Mouse (Mus musculus): ENCODE data around the gene Pitpnc1.

- TF ChIP-seq MAX (IDR thresholded peaks at IDR 0.05; ENCODE audit: low read length) (no peak), E2F4 (IDR thresholded peaks at IDR 0.05; ENCODE audit: insufficient replicate concordance, low read depth, low read length) (no peak), CTCF (conservative IDR thresholded peaks at IDR 0.05 in 1 of 2, IDR thresholded peaks at IDR 0.05 in 1 of 2; ENCODE audit: low read depth in 2 of 2, low read length in 2 of 2) (no peak), NELFE (IDR thresholded peaks at IDR 0.05; ENCODE audit: low read depth, low read length) (no peak), JUND (conservative IDR thresholded peaks at IDR 0.05; ENCODE audit: low read depth, low read length) (no peak), USF1 (IDR thresholded peaks at IDR 0.05; ENCODE audit: low read depth, low read length) (no peak), EP300 (IDR thresholded peaks at IDR 0.05; ENCODE audit: low read length) (no peak), TBP (conservative IDR thresholded peaks at IDR 0.05; ENCODE audit: low read depth, low read length) (no peak), POLR2A (IDR thresholded peaks at IDR 0.05; ENCODE audit: low read depth, low read length) (no peak), ETS1 (conservative IDR thresholded peaks at IDR 0.05; ENCODE audit: low read depth, low read length) (no peak), CHD2 (IDR thresholded peaks at IDR 0.05; ENCODE audit: low read length) (no peak), ZMIZ1 (IDR thresholded peaks at IDR 0.05; ENCODE audit: low read depth, low read length) (no peak), RCOR1 (conservative IDR thresholded peaks at IDR 0.05; ENCODE audit: low read depth, low read length) (no peak), ZC3H11A (IDR thresholded peaks at IDR 0.05; ENCODE audit: low read depth, low read length) (no peak)
Measured at GRCm38 (mm10) chr11:107446650-107447049, 23.8 kb downstream of the Pitpnc1 start.
